Mouse (Mus musculus): ENCODE measurements around the gene Myo15b.

Gene Myo15b

GRCm38 (mm10) chr11:115877174-115877755 is 19.1 kb downstream of the Myo15b start:
- no peak for DNase-seq

GRCm38 (mm10) chr11:115878071-115878470 is 19.9 kb downstream of the Myo15b start:
- DNase-seq: no peak

GRCm38 (mm10) chr11:115881002-115881401 is 22.8 kb downstream of the Myo15b start:
- DNase-seq: no peak

GRCm38 (mm10) chr11:115883251-115883650 is 25.0 kb downstream of the Myo15b start:
- no peak for DNase-seq

GRCm38 (mm10) chr11:115884361-115884760 is 26.2 kb downstream of the Myo15b start:
- DNase-seq: no peak

- DNase-seq: no peak
These were observed 27.1 kb downstream of the Myo15b start for GRCm38 (mm10) chr11:115885281-115885680.

- no peak for DNase-seq
These were observed 28.2 kb downstream of the Myo15b start for GRCm38 (mm10) chr11:115886446-115886845.

- no peak for DNase-seq
These were observed 29.8 kb downstream of the Myo15b start for GRCm38 (mm10) chr11:115888020-115888419.

GRCm38 (mm10) chr11:115889159-115889558 is 31.0 kb downstream of the Myo15b start:
- DNase-seq: no peak

GRCm38 (mm10) chr11:115892213-115892612 is 34.0 kb downstream of the Myo15b start:
- DNase-seq: no peak

GRCm38 (mm10) chr11:115893071-115893470 is 34.9 kb downstream of the Myo15b start:
- no peak for DNase-seq

GRCm38 (mm10) chr11:115894755-115895520 is 36.7 kb downstream of the Myo15b start:
- DNase-seq: peak in 1 of 2 experiments; percentile 45

GRCm38 (mm10) chr11:115898446-115898845 is 40.2 kb downstream of the Myo15b start:
- peak; percentile 60 to 75 for DNase-seq

- DNase-seq: no peak
These were observed 40.7 kb downstream of the Myo15b start for GRCm38 (mm10) chr11:115898886-115899285.

GRCm38 (mm10) chr11:115899486-115900266 is 41.5 kb downstream of the Myo15b start, which contains the start of gene Smim5:
Smim5 (plus strand) TSS chr11:115899966.
- DNase-seq: no peak

GRCm38 (mm10) chr11:115900561-115901337 is 42.5 kb downstream of the Myo15b start:
- DNase-seq: no peak

GRCm38 (mm10) chr11:115901338-115902161 is 43.3 kb downstream of the Myo15b start:
- DNase-seq: no peak

- DNase-seq: no peak
These were observed 44.0 kb downstream of the Myo15b start for GRCm38 (mm10) chr11:115902177-115902576.

GRCm38 (mm10) chr11:115902831-115903230 is 44.6 kb downstream of the Myo15b start:
- DNase-seq: no peak

- no peak for DNase-seq
These were observed 45.4 kb downstream of the Myo15b start for GRCm38 (mm10) chr11:115903384-115904230.

Data from thymus, adult 18-20 months (tissue).